Mouse (Mus musculus): Measurements from ENCODE around the gene Efna1. TPM values are rescaled to one million over a fixed set of nuclear protein-coding genes. Genes with fewer than 3 reads are reported as not detected.

Efna1 gene
- polyA plus RNA-seq, 1 experiment from 2014 or later, result 42.4 TPM

GRCm38 (mm10) chr3:89315930-89316831, 35.2 kb upstream of the Efna1 start:
- Histone ChIP-seq H3K27ac (replicated peaks; ENCODE audit: low read depth, low read length) (no peak overlapping the region), H3K9me3 (ENCODE audit: control insufficient read depth, low read length) (0 out of 2 replicates have a peak, but pooled peaks cover 3% of the 10 kb centered on the region), H3K4me1 (ENCODE audit: control insufficient read depth, insufficient read depth, low read length) (peaks cover 48% of the 10 kb centered on the region), H3K36me3 (ENCODE audit: control insufficient read depth, insufficient read depth, low read length) (no peaks in the 10 kb centered on the region), H3K4me3 (ENCODE audit: low read depth, low read length) (peak overlapping the region; percentile 12; the same call in 1 of the 2 replicates), H3K27me3 (ENCODE audit: control insufficient read depth, insufficient read depth, low read length) (peaks cover 27% of the 10 kb centered on the region), H3K4me2 (ENCODE audit: low read depth, severe bottlenecking) (peak overlapping the region; percentile 50), H3K9ac (ENCODE audit: low read length) (0 out of 2 replicates have a peak overlapping the region, but pooled peaks have one; percentile 0)
- DNase-seq (ENCODE audit: low spot score) (no peak), ATAC-seq (ENCODE audit: insufficient number of reproducible peaks, low FRiP score, low TSS enrichment, low read depth) (no peak)
- WGBS, result 14% methylated on average over 40 of the region's 40 CpGs

- ATAC-seq (ENCODE audit: insufficient number of reproducible peaks, low FRiP score, low TSS enrichment, low read depth) (0 out of 2 replicates have a peak, but pooled peaks have one; percentile 3), DNase-seq (ENCODE audit: low spot score) (peak; percentile 94)
- H3K36me3 ChIP-seq (ENCODE audit: control insufficient read depth, insufficient read depth, low read length), result no peaks in the 10 kb centered on the region
- H3K4me2 ChIP-seq (ENCODE audit: low read depth, severe bottlenecking), result peak overlapping the region; percentile 50
- H3K27me3 ChIP-seq (ENCODE audit: control insufficient read depth, insufficient read depth, low read length), result peaks cover 20% of the 10 kb centered on the region
- WGBS, result 8% methylated on average over 23 of the region's 26 CpGs
- 0 out of 2 replicates have a peak, but pooled peaks cover 3% of the 10 kb centered on the region for H3K9me3 ChIP-seq (ENCODE audit: control insufficient read depth, low read length)
- no peak overlapping the region for H3K27ac ChIP-seq (replicated peaks; ENCODE audit: low read depth, low read length)
- peak overlapping the region; percentile 17; the same call in 1 of the 2 replicates for H3K9ac ChIP-seq (ENCODE audit: low read length)
- H3K4me3 ChIP-seq (ENCODE audit: low read depth, low read length), result peak overlapping the region; percentile 21
- H3K4me1 ChIP-seq (ENCODE audit: control insufficient read depth, insufficient read depth, low read length), result peaks cover 42% of the 10 kb centered on the region
Observed at GRCm38 (mm10) chr3:89315195-89315929, 34.4 kb upstream of the Efna1 start.

- H3K4me2 ChIP-seq (ENCODE audit: low read depth, severe bottlenecking), result peak overlapping the region; percentile 50; the same call in 1 of the 2 replicates
- no peak overlapping the region for H3K27ac ChIP-seq (replicated peaks; ENCODE audit: low read depth, low read length)
- peaks cover 16% of the 10 kb centered on the region for H3K27me3 ChIP-seq (ENCODE audit: control insufficient read depth, insufficient read depth, low read length)
- H3K9me3 ChIP-seq (ENCODE audit: control insufficient read depth, low read length), result 0 out of 2 replicates have a peak, but pooled peaks cover 3% of the 10 kb centered on the region
- no peaks in the 10 kb centered on the region for H3K36me3 ChIP-seq (ENCODE audit: control insufficient read depth, insufficient read depth, low read length)
- H3K9ac ChIP-seq (ENCODE audit: low read length), result peak overlapping the region; percentile 17; the same call in 1 of the 2 replicates
- WGBS, result 49% methylated on average over 2 of the region's 2 CpGs
- H3K4me1 ChIP-seq (ENCODE audit: control insufficient read depth, insufficient read depth, low read length), result peaks cover 36% of the 10 kb centered on the region
- no peak for DNase-seq (ENCODE audit: low spot score)
- no peak overlapping the region for H3K4me3 ChIP-seq (ENCODE audit: low read depth, low read length)
- ATAC-seq (ENCODE audit: insufficient number of reproducible peaks, low FRiP score, low TSS enrichment, low read depth), result 0 out of 2 replicates have a peak, but pooled peaks have one; percentile 1
Observed at GRCm38 (mm10) chr3:89314791-89315190, 33.8 kb upstream of the Efna1 start.

GRCm38 (mm10) chr3:89314340-89314739, 33.4 kb upstream of the Efna1 start:
- Histone ChIP-seq H3K36me3 (ENCODE audit: control insufficient read depth, insufficient read depth, low read length) (no peaks in the 10 kb centered on the region), H3K9me3 (ENCODE audit: control insufficient read depth, low read length) (0 out of 2 replicates have a peak, but pooled peaks cover 3% of the 10 kb centered on the region), H3K9ac (ENCODE audit: low read length) (no peak overlapping the region), H3K4me2 (ENCODE audit: low read depth, severe bottlenecking) (no peak overlapping the region), H3K4me3 (ENCODE audit: low read depth, low read length) (no peak overlapping the region), H3K4me1 (ENCODE audit: control insufficient read depth, insufficient read depth, low read length) (peaks cover 32% of the 10 kb centered on the region), H3K27me3 (ENCODE audit: control insufficient read depth, insufficient read depth, low read length) (peaks cover 12% of the 10 kb centered on the region), H3K27ac (replicated peaks; ENCODE audit: low read depth, low read length) (0 out of 2 replicates have a peak overlapping the region, but pooled peaks have one; percentile 14)
- ATAC-seq (ENCODE audit: insufficient number of reproducible peaks, low FRiP score, low TSS enrichment, low read depth) (no peak), DNase-seq (ENCODE audit: low spot score) (no peak)
- 80% methylated on average over 5 of the region's 5 CpGs for WGBS

- Histone ChIP-seq H3K9ac (ENCODE audit: low read length) (no peak overlapping the region), H3K9me3 (ENCODE audit: control insufficient read depth, low read length) (0 out of 2 replicates have a peak, but pooled peaks cover 3% of the 10 kb centered on the region), H3K4me3 (ENCODE audit: low read depth, low read length) (no peak overlapping the region), H3K27me3 (ENCODE audit: control insufficient read depth, insufficient read depth, low read length) (no peaks in the 10 kb centered on the region), H3K36me3 (ENCODE audit: control insufficient read depth, insufficient read depth, low read length) (no peaks in the 10 kb centered on the region), H3K27ac (replicated peaks; ENCODE audit: low read depth, low read length) (no peak overlapping the region), H3K4me1 (ENCODE audit: control insufficient read depth, insufficient read depth, low read length) (no peaks in the 10 kb centered on the region), H3K4me2 (ENCODE audit: low read depth, severe bottlenecking) (0 out of 2 replicates have a peak overlapping the region, but pooled peaks have one; percentile 4)
- peak; percentile 63 for ATAC-seq (ENCODE audit: insufficient number of reproducible peaks, low FRiP score, low TSS enrichment, low read depth)
- 1% methylated on average over 9 of the region's 9 CpGs for WGBS
- peak; percentile 89 for DNase-seq (ENCODE audit: low spot score)
Observed at GRCm38 (mm10) chr3:89308089-89308488, 27.1 kb upstream of the Efna1 start.

GRCm38 (mm10) chr3:89305551-89306325, 24.8 kb upstream of the Efna1 start:
- H3K4me2 ChIP-seq (ENCODE audit: low read depth, severe bottlenecking), result no peak overlapping the region
- H3K4me3 ChIP-seq (ENCODE audit: low read depth, low read length), result no peak overlapping the region
- H3K27ac ChIP-seq (replicated peaks; ENCODE audit: low read depth, low read length), result no peak overlapping the region
- no peaks in the 10 kb centered on the region for H3K9me3 ChIP-seq (ENCODE audit: control insufficient read depth, low read length)
- WGBS, result 61% methylated on average over 8 of the region's 8 CpGs
- H3K27me3 ChIP-seq (ENCODE audit: control insufficient read depth, insufficient read depth, low read length), result no peaks in the 10 kb centered on the region
- H3K4me1 ChIP-seq (ENCODE audit: control insufficient read depth, insufficient read depth, low read length), result no peaks in the 10 kb centered on the region
- no peak overlapping the region for H3K9ac ChIP-seq (ENCODE audit: low read length)
- ATAC-seq (ENCODE audit: insufficient number of reproducible peaks, low FRiP score, low TSS enrichment, low read depth) (no peak), DNase-seq (ENCODE audit: low spot score) (no peak)
- H3K36me3 ChIP-seq (ENCODE audit: control insufficient read depth, insufficient read depth, low read length), result no peaks in the 10 kb centered on the region

- Histone ChIP-seq H3K4me1 (ENCODE audit: control insufficient read depth, insufficient read depth, low read length) (no peaks in the 10 kb centered on the region), H3K27me3 (ENCODE audit: control insufficient read depth, insufficient read depth, low read length) (no peaks in the 10 kb centered on the region), H3K4me3 (ENCODE audit: low read depth, low read length) (no peak overlapping the region), H3K9ac (ENCODE audit: low read length) (no peak overlapping the region), H3K27ac (replicated peaks; ENCODE audit: low read depth, low read length) (no peak overlapping the region), H3K36me3 (ENCODE audit: control insufficient read depth, insufficient read depth, low read length) (no peaks in the 10 kb centered on the region), H3K9me3 (ENCODE audit: control insufficient read depth, low read length) (no peaks in the 10 kb centered on the region), H3K4me2 (ENCODE audit: low read depth, severe bottlenecking) (no peak overlapping the region)
- ATAC-seq (ENCODE audit: insufficient number of reproducible peaks, low FRiP score, low TSS enrichment, low read depth) (no peak), DNase-seq (ENCODE audit: low spot score) (no peak)
- 80% methylated on average over 4 of the region's 4 CpGs for WGBS
Observed at GRCm38 (mm10) chr3:89305105-89305504, 24.2 kb upstream of the Efna1 start.

All from limb, embryonic 11.5 days (tissue).